Mouse (Mus musculus) brain, adult 2 months (tissue): ENCODE measurements around the gene Olfr171.
"Not testable (repeated sequence)": the region's sequence is repeated elsewhere in the genome, so short reads cannot be mapped to it uniquely, and the experiment has no call there.

Source experiments
- DNase-seq: peaks from one replicate; pipeline ENCODE4 v3.0.0; 2011; ENCODE audit warnings: low read depth, low spot score

Gene Olfr171

GRCm38 (mm10) chr16:19629816-19630215 is at the start of gene Olfr171:
Gene Olfr171 (minus strand): TSS chr16:19629916.
- DNase-seq: no peak

GRCm38 (mm10) chr16:19670768-19671357 is 41.1 kb upstream of the Olfr171 start:
- no peak for DNase-seq

- DNase-seq: no peak
Observed at GRCm38 (mm10) chr16:19666312-19666711, 36.6 kb upstream of the Olfr171 start.

GRCm38 (mm10) chr16:19611782-19612181 is 17.9 kb downstream of the Olfr171 start, which contains the start of gene Olfr170:
Gene Olfr170 (minus strand): TSS chr16:19611882.
- DNase-seq: not testable (repeated sequence)

GRCm38 (mm10) chr16:19603166-19603565 is 26.6 kb downstream of the Olfr171 start:
- no peak for DNase-seq
